Mouse (Mus musculus): ENCODE data around the gene Rnf103. TPM values are rescaled to one million over a fixed set of nuclear protein-coding genes. Genes with fewer than 3 reads are reported as not detected.

Gene Rnf103
- polyA plus RNA-seq, 1 experiment from 2014 or later = 30.7 TPM

DNA sequence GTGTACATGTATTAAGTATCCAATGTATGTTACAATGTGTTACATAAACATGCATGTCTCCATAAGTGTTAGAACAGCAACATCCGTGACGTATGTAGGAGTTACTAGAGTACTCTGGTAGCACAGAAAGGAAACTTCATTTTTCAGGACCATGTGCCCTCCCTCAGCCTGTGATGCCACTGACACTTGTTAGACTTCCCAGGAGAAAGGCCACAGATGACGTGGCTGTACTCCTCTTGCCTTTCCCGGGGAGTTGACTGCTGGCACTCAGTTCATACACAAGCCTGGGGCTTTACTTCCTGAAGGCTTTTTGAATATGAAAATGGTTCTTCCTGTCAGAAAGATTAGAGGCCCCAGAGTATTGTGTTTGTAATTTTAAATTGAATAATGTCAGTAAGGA lies 10.4 kb downstream of the Rnf103 start:
- Histone ChIP-seq H3K27ac (ENCODE audit: low read depth, low read length) (no peak overlapping the region), H3K4me3 (ENCODE audit: low read depth, low read length) (no peak overlapping the region), H3K27me3 (ENCODE audit: control insufficient read depth, insufficient read depth, low read length) (no peaks in the 10 kb centered on the region), H3K36me3 (ENCODE audit: control insufficient read depth, insufficient read depth, low read length) (peaks cover 19% of the 10 kb centered on the region), H3K9me3 (ENCODE audit: control insufficient read depth, low read length) (no peaks in the 10 kb centered on the region), H3K9ac (replicated peaks; ENCODE audit: low read depth, low read length) (no peak overlapping the region), H3K4me1 (ENCODE audit: control insufficient read depth, insufficient read depth, low read length) (no peaks in the 10 kb centered on the region), H3K4me2 (ENCODE audit: low read depth, low read length) (no peak overlapping the region)
- ATAC-seq (ENCODE audit: low read depth) = no peak
- WGBS = 85% methylated on average over 4 of the region's 4 CpGs

DNA sequence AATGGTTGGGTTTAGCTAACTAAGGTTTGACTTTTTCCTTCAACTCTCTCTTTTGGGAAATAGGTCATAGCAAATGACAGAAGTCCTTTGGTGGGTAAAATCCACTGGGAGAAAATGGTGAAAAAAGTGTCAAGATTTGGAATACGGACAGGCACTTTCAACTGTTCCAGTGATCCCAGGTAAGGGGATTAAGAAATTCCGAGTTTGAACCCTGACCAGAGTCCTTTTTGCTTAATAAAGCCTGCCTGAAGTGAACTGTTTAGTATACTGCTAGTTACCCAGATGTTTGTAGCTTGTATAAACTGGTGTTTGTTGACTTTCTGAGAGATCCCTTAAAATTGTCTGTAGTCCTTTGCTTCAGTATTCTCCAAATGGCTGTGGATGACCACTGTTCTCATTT lies 12.0 kb downstream of the Rnf103 start:
- Histone ChIP-seq H3K27ac (ENCODE audit: low read depth, low read length) (no peak overlapping the region), H3K4me1 (ENCODE audit: control insufficient read depth, insufficient read depth, low read length) (no peaks in the 10 kb centered on the region), H3K27me3 (ENCODE audit: control insufficient read depth, insufficient read depth, low read length) (no peaks in the 10 kb centered on the region), H3K4me2 (ENCODE audit: low read depth, low read length) (no peak overlapping the region), H3K9ac (replicated peaks; ENCODE audit: low read depth, low read length) (no peak overlapping the region), H3K9me3 (ENCODE audit: control insufficient read depth, low read length) (no peaks in the 10 kb centered on the region), H3K4me3 (ENCODE audit: low read depth, low read length) (no peak overlapping the region), H3K36me3 (ENCODE audit: control insufficient read depth, insufficient read depth, low read length) (peaks cover 30% of the 10 kb centered on the region; the same call in 1 of the 2 replicates)
- no peak for ATAC-seq (ENCODE audit: low read depth)
- WGBS = 91% methylated on average over 2 of the region's 2 CpGs

DNA sequence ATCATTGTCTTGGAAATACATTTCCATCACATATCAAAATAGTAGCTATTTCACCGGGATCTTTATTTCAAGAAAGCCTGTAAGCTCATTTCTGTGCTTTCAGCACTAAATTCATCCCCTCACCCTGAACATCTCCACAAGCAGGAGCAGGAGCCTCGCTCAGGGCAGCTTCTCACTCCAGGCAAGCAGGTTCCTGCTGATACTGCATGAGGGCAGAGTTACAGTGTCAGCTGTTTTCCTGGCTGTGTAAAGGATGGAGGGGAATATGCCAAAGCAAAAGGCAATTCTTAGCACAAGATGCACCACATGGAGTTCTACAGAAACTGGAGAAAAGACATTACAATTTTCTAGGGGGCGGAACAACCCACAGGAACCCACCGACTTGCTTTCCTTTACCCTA lies 25.8 kb downstream of the Rnf103 start:
- Histone ChIP-seq H3K9me3 (ENCODE audit: control insufficient read depth, low read length) (no peaks in the 10 kb centered on the region), H3K9ac (replicated peaks; ENCODE audit: low read depth, low read length) (no peak overlapping the region), H3K27ac (ENCODE audit: low read depth, low read length) (no peak overlapping the region), H3K4me2 (ENCODE audit: low read depth, low read length) (no peak overlapping the region), H3K4me3 (ENCODE audit: low read depth, low read length) (no peak overlapping the region), H3K27me3 (ENCODE audit: control insufficient read depth, insufficient read depth, low read length) (no peaks in the 10 kb centered on the region), H3K4me1 (ENCODE audit: control insufficient read depth, insufficient read depth, low read length) (no peaks in the 10 kb centered on the region), H3K36me3 (ENCODE audit: control insufficient read depth, insufficient read depth, low read length) (no peaks in the 10 kb centered on the region; the same call in 1 of the 2 replicates)
- ATAC-seq (ENCODE audit: low read depth) = no peak
- WGBS = 92% methylated on average over 4 of the region's 4 CpGs

DNA sequence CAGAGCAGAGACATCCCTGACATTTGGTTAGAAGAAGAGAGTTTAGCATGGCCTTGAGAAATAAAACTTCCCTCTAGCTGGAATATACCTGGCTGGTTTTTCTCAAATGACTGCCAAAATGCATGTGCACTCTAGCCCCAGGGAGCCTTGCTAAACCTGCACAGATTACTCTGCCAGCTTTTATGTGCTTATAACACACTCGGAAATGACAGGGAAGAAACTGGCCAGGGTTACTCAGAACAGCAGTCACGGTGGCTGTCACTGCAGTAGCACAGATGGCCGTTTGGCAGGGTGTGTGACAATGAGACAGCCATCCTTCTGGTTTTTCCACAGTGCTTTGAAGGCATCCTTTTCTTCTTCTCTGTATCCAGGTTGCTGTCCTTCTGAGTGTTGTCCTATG lies 31.9 kb downstream of the Rnf103 start:
- H3K4me1 ChIP-seq (ENCODE audit: control insufficient read depth, insufficient read depth, low read length) = no peaks in the 10 kb centered on the region
- no peak overlapping the region for H3K4me3 ChIP-seq (ENCODE audit: low read depth, low read length)
- H3K27me3 ChIP-seq (ENCODE audit: control insufficient read depth, insufficient read depth, low read length) = no peaks in the 10 kb centered on the region
- no peak overlapping the region for H3K27ac ChIP-seq (ENCODE audit: low read depth, low read length)
- no peaks in the 10 kb centered on the region for H3K36me3 ChIP-seq (ENCODE audit: control insufficient read depth, insufficient read depth, low read length)
- WGBS = 59% methylated on average over 3 of the region's 3 CpGs
- H3K9ac ChIP-seq (replicated peaks; ENCODE audit: low read depth, low read length) = no peak overlapping the region
- H3K4me2 ChIP-seq (ENCODE audit: low read depth, low read length) = no peak overlapping the region
- no peaks in the 10 kb centered on the region for H3K9me3 ChIP-seq (ENCODE audit: control insufficient read depth, low read length)
- ATAC-seq (ENCODE audit: low read depth) = no peak

DNA sequence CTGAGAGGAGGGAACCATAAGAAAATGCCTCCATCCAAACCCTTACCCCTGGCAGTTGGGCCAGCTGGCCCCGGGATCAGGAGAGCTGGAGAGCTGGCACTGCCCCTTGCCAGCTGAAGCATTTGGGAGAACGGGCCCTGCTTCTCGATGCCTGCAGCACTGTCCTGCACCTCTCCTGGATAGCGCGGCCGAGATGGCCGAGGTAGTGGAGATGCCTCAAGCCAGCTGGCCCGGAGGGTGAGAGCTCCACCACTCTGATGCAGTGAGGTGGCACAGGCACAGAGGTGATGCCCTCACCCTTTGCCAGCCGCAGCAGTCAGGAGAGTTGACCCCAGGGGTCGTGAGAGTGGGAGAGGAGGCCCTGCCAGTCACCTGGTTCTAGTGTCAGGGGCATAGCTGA lies 33.4 kb downstream of the Rnf103 start:
- no peak overlapping the region for H3K4me2 ChIP-seq (ENCODE audit: low read depth, low read length)
- no peaks in the 10 kb centered on the region for H3K36me3 ChIP-seq (ENCODE audit: control insufficient read depth, insufficient read depth, low read length)
- H3K27me3 ChIP-seq (ENCODE audit: control insufficient read depth, insufficient read depth, low read length) = no peaks in the 10 kb centered on the region
- H3K4me1 ChIP-seq (ENCODE audit: control insufficient read depth, insufficient read depth, low read length) = no peaks in the 10 kb centered on the region
- no peaks in the 10 kb centered on the region for H3K9me3 ChIP-seq (ENCODE audit: control insufficient read depth, low read length)
- H3K27ac ChIP-seq (ENCODE audit: low read depth, low read length) = no peak overlapping the region
- ATAC-seq (ENCODE audit: low read depth) = no peak
- 91% methylated on average over 10 of the region's 10 CpGs for WGBS
- no peak overlapping the region for H3K9ac ChIP-seq (replicated peaks; ENCODE audit: low read depth, low read length)
- no peak overlapping the region for H3K4me3 ChIP-seq (ENCODE audit: low read depth, low read length)

DNA sequence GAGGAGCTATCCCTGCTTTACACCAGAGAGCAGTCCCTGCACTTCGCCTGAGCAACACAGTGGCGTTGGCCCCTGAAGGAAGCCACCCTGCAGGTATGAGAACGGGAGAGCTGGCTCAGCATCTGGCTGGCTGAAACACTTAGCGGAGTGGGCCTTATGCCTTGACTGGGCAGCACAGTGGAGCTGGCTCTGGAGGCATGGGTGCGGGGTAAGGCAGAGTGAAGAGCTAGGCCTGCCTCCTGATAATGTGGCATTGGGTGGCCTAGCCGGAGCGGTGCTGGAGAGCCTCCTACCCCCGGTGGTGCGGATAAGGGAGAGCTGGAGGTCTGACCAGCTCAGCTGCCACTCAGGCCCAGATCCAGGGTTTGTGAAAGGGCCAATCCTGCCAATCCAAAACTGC lies 34.1 kb downstream of the Rnf103 start:
- Histone ChIP-seq H3K27ac (ENCODE audit: low read depth, low read length) (no peak overlapping the region), H3K9ac (replicated peaks; ENCODE audit: low read depth, low read length) (no peak overlapping the region), H3K4me3 (ENCODE audit: low read depth, low read length) (no peak overlapping the region), H3K36me3 (ENCODE audit: control insufficient read depth, insufficient read depth, low read length) (no peaks in the 10 kb centered on the region), H3K4me2 (ENCODE audit: low read depth, low read length) (no peak overlapping the region), H3K4me1 (ENCODE audit: control insufficient read depth, insufficient read depth, low read length) (no peaks in the 10 kb centered on the region), H3K9me3 (ENCODE audit: control insufficient read depth, low read length) (no peaks in the 10 kb centered on the region), H3K27me3 (ENCODE audit: control insufficient read depth, insufficient read depth, low read length) (no peaks in the 10 kb centered on the region)
- ATAC-seq (ENCODE audit: low read depth) = no peak
- 89% methylated on average over 9 of the region's 9 CpGs for WGBS

DNA sequence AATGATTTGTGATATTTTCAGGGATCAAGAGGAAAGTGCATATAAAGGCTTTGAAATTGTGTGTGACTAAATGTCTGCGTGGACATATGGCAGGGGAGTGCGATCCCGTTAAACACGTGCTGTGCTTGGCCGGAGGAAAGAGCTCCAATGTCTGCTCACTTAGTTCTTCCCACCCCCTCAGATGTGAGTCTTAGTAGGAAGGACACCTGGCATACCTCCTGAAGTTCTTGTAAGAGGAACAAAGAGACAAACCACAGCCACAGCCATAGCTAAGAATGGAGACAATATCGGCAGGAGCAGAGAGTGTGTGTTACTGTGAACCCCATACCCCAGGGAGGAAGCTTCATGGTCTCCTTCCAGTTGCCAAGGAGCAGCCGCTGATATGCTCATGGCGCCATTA lies 36.5 kb downstream of the Rnf103 start:
- 86% methylated on average over 8 of the region's 8 CpGs for WGBS
- Histone ChIP-seq H3K9me3 (ENCODE audit: control insufficient read depth, low read length) (no peaks in the 10 kb centered on the region), H3K36me3 (ENCODE audit: control insufficient read depth, insufficient read depth, low read length) (no peaks in the 10 kb centered on the region), H3K4me2 (ENCODE audit: low read depth, low read length) (no peak overlapping the region), H3K9ac (replicated peaks; ENCODE audit: low read depth, low read length) (no peak overlapping the region), H3K27me3 (ENCODE audit: control insufficient read depth, insufficient read depth, low read length) (no peaks in the 10 kb centered on the region), H3K4me3 (ENCODE audit: low read depth, low read length) (no peak overlapping the region), H3K27ac (ENCODE audit: low read depth, low read length) (no peak overlapping the region), H3K4me1 (ENCODE audit: control insufficient read depth, insufficient read depth, low read length) (no peaks in the 10 kb centered on the region)
- no peak for ATAC-seq (ENCODE audit: low read depth)

DNA sequence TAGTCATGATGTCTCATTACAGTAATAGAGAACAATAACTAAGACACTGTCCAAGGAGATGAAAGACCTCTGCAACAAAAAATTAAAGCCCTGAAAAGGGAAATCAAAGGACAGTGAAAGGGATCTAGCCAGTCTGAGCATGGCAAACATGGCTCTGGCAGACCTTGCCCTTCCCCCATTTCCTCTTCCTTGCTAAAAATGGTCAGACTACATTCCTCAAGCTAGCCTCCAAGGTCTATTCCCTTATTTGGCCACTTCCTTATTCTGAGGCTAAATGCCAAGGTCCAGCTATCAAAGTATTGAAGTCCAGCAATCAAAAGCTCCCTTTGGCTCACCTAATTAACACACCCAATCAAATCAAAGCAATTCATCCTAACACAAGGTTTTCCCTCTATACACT lies 43.6 kb downstream of the Rnf103 start:
- H3K27ac ChIP-seq (ENCODE audit: low read depth, low read length) = no peak overlapping the region
- no peaks in the 10 kb centered on the region for H3K4me1 ChIP-seq (ENCODE audit: control insufficient read depth, insufficient read depth, low read length)
- H3K4me3 ChIP-seq (ENCODE audit: low read depth, low read length) = no peak overlapping the region
- H3K9ac ChIP-seq (replicated peaks; ENCODE audit: low read depth, low read length) = no peak overlapping the region
- no peaks in the 10 kb centered on the region for H3K36me3 ChIP-seq (ENCODE audit: control insufficient read depth, insufficient read depth, low read length)
- ATAC-seq (ENCODE audit: low read depth) = no peak
- no peaks in the 10 kb centered on the region for H3K9me3 ChIP-seq (ENCODE audit: control insufficient read depth, low read length)
- no peak overlapping the region for H3K4me2 ChIP-seq (ENCODE audit: low read depth, low read length)
- no peaks in the 10 kb centered on the region for H3K27me3 ChIP-seq (ENCODE audit: control insufficient read depth, insufficient read depth, low read length)

DNA sequence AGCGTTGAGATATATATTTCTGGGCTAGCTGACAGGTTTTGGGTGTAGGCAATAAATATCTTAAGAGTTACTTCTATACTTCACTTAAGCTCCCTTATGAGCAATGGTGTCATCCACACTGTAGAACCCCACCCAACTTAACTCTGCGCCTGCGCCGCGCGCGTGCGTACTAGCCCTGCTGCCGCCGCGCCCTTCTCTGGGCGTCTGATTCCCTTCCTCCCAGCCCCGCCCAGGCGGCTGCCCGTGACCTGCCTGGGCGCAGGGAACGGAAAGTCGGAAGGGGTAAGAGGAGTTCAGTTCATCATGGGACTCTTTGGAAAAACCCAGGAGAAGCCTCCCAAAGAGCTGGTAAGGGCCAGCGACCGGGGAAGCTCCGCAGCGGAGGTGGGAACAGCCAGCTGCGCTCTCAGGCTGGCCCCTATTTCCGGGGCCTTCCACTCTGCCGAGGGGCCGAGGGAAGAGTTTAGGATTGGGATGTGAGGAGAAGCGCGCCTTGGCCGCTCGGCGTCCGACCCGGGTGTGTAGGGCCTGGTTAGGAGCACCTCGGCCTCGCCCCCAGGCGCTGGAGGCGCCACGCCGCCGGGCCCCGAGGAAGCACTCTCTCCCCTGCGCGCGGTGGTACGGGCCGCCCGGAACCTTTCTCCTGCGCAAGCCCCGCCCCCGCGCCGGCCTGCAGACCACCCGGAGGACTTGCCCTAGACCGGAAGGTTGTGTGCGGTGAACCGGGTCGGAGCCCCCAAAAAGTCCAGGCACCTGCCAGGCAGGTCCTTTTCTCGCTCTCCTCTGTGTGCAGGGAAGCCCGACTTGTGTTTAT lies 50.2 kb downstream of the Rnf103 start, which contains the start of gene Chmp3:
Chmp3 (plus strand) TSS at position 112 of the 814 bp plus-strand sequence.
- no peaks in the 10 kb centered on the region for H3K36me3 ChIP-seq (ENCODE audit: control insufficient read depth, insufficient read depth, low read length)
- WGBS = 0% methylated on average over 48 of the region's 59 CpGs
- H3K27ac ChIP-seq (ENCODE audit: low read depth, low read length) = peak within 1 kb of the TSS; percentile 99
- no peaks in the 10 kb centered on the region for H3K9me3 ChIP-seq (ENCODE audit: control insufficient read depth, low read length)
- peak within 1 kb of the TSS; percentile 89 for H3K4me3 ChIP-seq (ENCODE audit: low read depth, low read length)
- peak; percentile 98 for ATAC-seq (ENCODE audit: low read depth)
- H3K4me1 ChIP-seq (ENCODE audit: control insufficient read depth, insufficient read depth, low read length) = peaks cover 4% of the 10 kb centered on the region; the same call in 1 of the 2 replicates
- H3K27me3 ChIP-seq (ENCODE audit: control insufficient read depth, insufficient read depth, low read length) = no peaks in the 10 kb centered on the region
- H3K9ac ChIP-seq (replicated peaks; ENCODE audit: low read depth, low read length) = peak within 1 kb of the TSS; percentile 97
- H3K4me2 ChIP-seq (ENCODE audit: low read depth, low read length) = peak within 1 kb of the TSS; percentile 70

Measured in neural tube, embryonic 14.5 days (tissue).